Mouse (Mus musculus) stomach, embryonic 14.5 days (tissue): Measurements from ENCODE around the gene Ets1. TPM values are rescaled to one million over a fixed set of nuclear protein-coding genes. Genes with fewer than 3 reads are reported as not detected.

Experiments
- ATAC-seq: fragments of 200-750 bp; cut with Nextera tagmentation; 2 replicates; pipeline ENCODE4 v1.8.0; 2017; ENCODE audit warnings: low read depth, moderate TSS enrichment; ENCODE audit not compliant: insufficient number of reproducible peaks, insufficient read depth, low FRiP score
- H3K27ac ChIP-seq: fragments of 300-500 bp; sonication (generic); 2 replicates; pipeline ENCODE4 v1.5.1; 2014; ENCODE audit warnings: mild to moderate bottlenecking, low read length, moderate library complexity, mixed read lengths
- H3K27me3 ChIP-seq: fragments of 300-500 bp; sonication (generic); 2 replicates; pipeline ENCODE4 v1.6.1; 2014; ENCODE audit warnings: low read length, control low read depth, mixed read lengths; ENCODE audit not compliant: control insufficient read depth, insufficient read depth
- H3K36me3 ChIP-seq: fragments of 300-500 bp; sonication (generic); 2 replicates; pipeline ENCODE4 v1.6.1; 2014; ENCODE audit warnings: mild to moderate bottlenecking, control low read depth, low read length, moderate library complexity, mixed read lengths; ENCODE audit not compliant: control insufficient read depth, insufficient read depth
- H3K4me1 ChIP-seq: fragments of 300-500 bp; sonication (generic); 2 replicates; pipeline ENCODE4 v1.6.1; 2014; ENCODE audit warnings: low read length, control low read depth, mixed read lengths; ENCODE audit not compliant: control insufficient read depth, insufficient read depth
- H3K4me2 ChIP-seq: fragments of 300-500 bp; sonication (generic); replicated peaks from 2 replicates; pipeline ENCODE4 v1.6.1; 2014; ENCODE audit warnings: low read depth, low read length, control low read depth
- H3K4me3 ChIP-seq: fragments of 300-500 bp; sonication (generic); 2 replicates; pipeline ENCODE4 v1.5.1; 2014; ENCODE audit warnings: low read depth, low read length, control low read depth
- H3K9ac ChIP-seq: fragments of 300-500 bp; sonication (generic); replicated peaks from 2 replicates; pipeline ENCODE4 v1.6.1; 2014; ENCODE audit warnings: low read depth, mild to moderate bottlenecking, control low read depth, low read length, moderate library complexity, mixed read lengths
- H3K9me3 ChIP-seq: fragments of 300-500 bp; sonication (generic); 2 replicates; pipeline ENCODE4 v1.6.1; 2016; ENCODE audit warnings: low read depth, low read length, control low read depth; ENCODE audit not compliant: control insufficient read depth
- WGBS: fragments of 180-500 bp; shearing (Covaris S2); extraction: QIAGEN DNeasy Blood & Tissue Kit; methylation state at CpG from one replicate; pipeline ENCODE4 v1.1.7; 2014; 5-methylcytosine and 5-hydroxymethylcytosine counted together
- polyA plus RNA-seq: library from polyadenylated mRNA; unstranded; fragments of >200 nt; fragmentation: Nextera tagmentation; extraction: Ambion mirVana; gene quantifications from 2 replicates; pipeline ENCODE4 v1.2.1, GENCODE M21; 2014

The Ets1 gene
- polyA plus RNA-seq, 1 experiment from 2014 or later, result 40.9 TPM

DNA sequence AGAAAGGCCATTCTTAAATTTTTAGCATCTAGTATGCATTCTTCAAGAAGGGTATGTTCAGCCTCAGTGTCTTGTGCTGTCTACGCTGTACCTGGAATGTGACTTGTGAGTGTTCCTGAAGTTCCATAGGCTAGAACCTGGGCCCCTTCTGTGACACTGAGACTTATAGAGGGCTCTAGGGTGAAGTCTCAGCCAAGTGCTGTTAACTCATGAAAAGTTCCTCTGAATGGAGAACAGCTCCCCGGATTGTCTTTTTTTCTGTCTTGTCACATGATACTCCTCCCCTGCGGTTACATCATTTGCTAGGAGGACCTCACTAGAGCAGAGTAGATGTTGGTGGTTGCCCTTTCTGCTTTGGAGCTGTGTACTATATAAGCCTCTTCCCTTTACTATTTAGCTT, 40.5 kb downstream of the Ets1 start:
- ATAC-seq, result no peak
- H3K9me3 ChIP-seq, result no peaks in the 10 kb centered on the region
- no peak overlapping the region for H3K4me3 ChIP-seq
- H3K9ac ChIP-seq, result no peak overlapping the region
- peak overlapping the region; percentile 30; the same call in 1 of the 2 replicates for H3K4me2 ChIP-seq
- WGBS, result 8% methylated on average over 3 of the region's 3 CpGs
- no peaks in the 10 kb centered on the region for H3K27me3 ChIP-seq
- peaks cover 38% of the 10 kb centered on the region for H3K4me1 ChIP-seq
- peak overlapping the region; percentile 66; the same call in 1 of the 2 replicates for H3K27ac ChIP-seq
- H3K36me3 ChIP-seq, result no peaks in the 10 kb centered on the region

DNA sequence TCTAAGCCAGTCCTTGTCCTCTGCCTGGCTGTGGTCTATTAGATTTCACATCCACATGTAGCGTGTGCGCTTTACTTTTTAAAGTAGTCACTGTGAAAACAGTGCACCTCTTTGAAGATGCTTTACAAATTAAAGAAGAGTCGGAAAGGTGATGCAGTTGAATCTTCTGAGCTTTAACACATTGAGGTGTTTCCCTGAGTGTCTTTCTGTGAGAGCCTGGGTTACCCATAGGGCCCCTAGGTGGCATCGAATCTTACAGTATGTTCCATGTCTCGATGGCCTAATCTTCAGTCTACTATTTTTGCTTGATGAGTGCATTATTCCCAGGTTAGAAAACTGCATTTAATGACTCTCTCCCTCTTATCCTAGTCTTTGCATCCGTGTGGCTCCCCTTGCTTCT, 41.6 kb downstream of the Ets1 start:
- 85% methylated on average over 6 of the region's 6 CpGs for WGBS
- H3K4me3 ChIP-seq, result no peak overlapping the region
- H3K36me3 ChIP-seq, result no peaks in the 10 kb centered on the region
- H3K9ac ChIP-seq, result no peak overlapping the region
- H3K4me1 ChIP-seq, result peaks cover 31% of the 10 kb centered on the region
- no peak overlapping the region for H3K4me2 ChIP-seq
- H3K27me3 ChIP-seq, result no peaks in the 10 kb centered on the region
- ATAC-seq, result no peak
- H3K9me3 ChIP-seq, result no peaks in the 10 kb centered on the region
- no peak overlapping the region for H3K27ac ChIP-seq

DNA sequence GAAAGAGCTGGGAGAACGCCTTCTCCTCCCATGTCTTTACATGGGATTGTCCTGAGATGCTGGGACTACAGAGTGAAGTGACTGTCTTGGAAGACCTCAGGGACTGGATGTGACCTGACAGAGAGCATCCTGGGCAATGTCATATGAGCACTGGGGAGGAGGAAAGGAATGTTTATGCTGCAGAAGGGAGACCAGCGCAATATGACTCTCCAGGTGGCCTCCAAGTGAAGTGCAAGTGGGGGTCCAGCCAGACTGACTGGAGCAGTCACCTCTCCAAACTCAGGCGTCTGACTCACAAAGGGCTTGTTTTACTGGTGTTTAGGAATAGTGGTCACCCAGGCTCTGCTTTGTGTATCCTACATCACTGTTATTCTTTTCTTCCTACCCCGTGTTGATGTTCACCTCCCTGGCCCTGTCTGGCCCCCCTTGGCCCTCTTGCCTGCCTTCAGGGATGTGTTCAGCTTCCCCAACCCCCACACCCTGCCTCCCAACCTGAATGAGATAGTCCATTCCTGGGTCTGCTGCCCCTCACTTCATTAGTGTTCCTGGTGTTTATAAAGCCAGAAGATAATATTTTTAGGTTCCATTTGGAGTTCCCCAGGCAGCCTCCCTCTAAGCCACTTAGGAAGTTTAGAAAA, 42.2 kb downstream of the Ets1 start:
- Histone ChIP-seq H3K9ac (no peak overlapping the region), H3K4me2 (no peak overlapping the region), H3K4me3 (no peak overlapping the region), H3K27me3 (no peaks in the 10 kb centered on the region), H3K27ac (no peak overlapping the region), H3K36me3 (no peaks in the 10 kb centered on the region), H3K4me1 (peaks cover 26% of the 10 kb centered on the region), H3K9me3 (no peaks in the 10 kb centered on the region)
- 37% methylated on average over 4 of the region's 4 CpGs for WGBS
- ATAC-seq, result no peak

DNA sequence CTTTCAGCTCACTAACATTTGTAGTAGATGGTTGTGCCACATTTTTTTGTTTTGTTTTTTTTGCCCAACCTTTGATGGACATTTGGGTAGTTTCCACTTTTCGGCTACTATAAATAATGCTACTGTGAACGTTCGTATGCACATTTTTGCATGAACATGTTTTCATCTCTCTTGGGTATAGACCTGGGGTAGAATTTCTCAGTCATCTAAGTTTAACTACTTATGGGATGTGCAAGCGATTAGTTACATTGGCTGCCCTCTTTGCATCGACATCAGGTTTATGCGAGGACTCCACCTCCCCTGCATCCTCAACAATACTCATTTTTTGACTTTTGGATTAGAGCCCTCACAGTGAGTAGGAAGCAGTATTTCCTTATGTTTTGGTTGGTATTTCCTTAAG, 43.5 kb downstream of the Ets1 start:
- Histone ChIP-seq H3K4me1 (peaks cover 21% of the 10 kb centered on the region), H3K4me2 (no peak overlapping the region), H3K9me3 (no peaks in the 10 kb centered on the region), H3K36me3 (no peaks in the 10 kb centered on the region), H3K27me3 (no peaks in the 10 kb centered on the region), H3K4me3 (no peak overlapping the region), H3K9ac (no peak overlapping the region), H3K27ac (no peak overlapping the region)
- 84% methylated on average over 6 of the region's 6 CpGs for WGBS
- ATAC-seq, result no peak

DNA sequence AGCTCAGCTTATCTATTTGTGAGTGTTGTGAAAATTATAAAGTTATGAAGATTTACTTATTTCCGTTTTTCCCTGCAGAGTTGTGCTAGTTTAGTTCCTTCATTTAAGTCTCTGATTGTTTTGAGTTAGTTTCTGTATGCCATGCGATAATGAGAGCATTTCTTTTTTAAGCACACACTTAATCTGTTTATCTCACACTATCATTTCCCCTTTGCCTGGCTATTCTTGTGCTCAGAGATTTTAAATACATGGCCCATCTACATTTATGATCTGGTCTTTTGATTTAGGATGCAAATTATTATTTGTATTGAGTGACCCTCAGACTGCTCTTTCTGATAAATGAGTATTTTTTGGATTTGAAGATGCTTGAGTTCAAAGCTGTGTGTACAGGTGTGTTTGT, 44.2 kb downstream of the Ets1 start:
- no peak overlapping the region for H3K9ac ChIP-seq
- no peaks in the 10 kb centered on the region for H3K27me3 ChIP-seq
- WGBS, result 74% methylated on average over 2 of the region's 2 CpGs
- no peak overlapping the region for H3K4me2 ChIP-seq
- H3K27ac ChIP-seq, result no peak overlapping the region
- H3K36me3 ChIP-seq, result no peaks in the 10 kb centered on the region
- ATAC-seq, result no peak
- no peaks in the 10 kb centered on the region for H3K9me3 ChIP-seq
- no peak overlapping the region for H3K4me3 ChIP-seq
- H3K4me1 ChIP-seq, result peaks cover 19% of the 10 kb centered on the region

DNA sequence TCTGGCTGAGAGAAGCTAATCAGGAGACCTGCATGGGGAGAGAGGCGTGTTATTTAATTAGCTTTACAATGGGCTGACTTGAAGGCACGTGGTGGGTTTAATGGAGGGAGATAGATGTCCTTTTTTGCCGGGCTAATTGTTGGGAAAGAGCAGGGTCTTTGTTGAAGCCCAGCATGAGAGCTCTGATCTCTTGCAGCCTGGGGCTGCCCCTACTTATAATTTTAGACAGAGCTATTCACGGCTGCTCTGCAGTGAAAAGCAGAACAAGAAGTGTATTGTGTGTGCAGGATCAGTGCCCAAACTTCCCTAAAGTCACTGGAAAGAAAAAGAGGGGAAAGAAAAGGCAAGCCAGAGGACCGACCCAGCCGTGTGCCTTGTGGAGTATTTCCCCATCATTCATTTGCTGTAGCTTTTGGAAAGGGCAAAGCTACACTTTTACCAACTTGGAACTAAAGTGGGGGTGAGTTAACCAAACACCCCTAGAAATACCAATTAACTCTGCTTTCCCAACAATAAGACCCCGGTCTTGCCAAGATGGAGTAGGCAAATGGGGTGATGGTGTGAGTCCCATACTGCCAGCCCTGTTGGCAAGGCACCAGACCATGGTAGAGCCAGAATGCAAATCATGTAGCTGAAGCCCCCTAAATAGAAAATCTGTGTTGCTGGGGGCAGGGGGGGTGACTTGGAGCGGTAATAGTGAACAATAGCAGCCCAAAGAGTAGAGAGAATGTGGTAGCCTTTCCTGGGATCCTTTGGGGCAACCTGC, 50.0 kb downstream of the Ets1 start:
- ATAC-seq, result no peak
- Histone ChIP-seq H3K4me2 (no peak overlapping the region), H3K27ac (no peak overlapping the region), H3K27me3 (no peaks in the 10 kb centered on the region), H3K9ac (no peak overlapping the region), H3K4me3 (no peak overlapping the region), H3K4me1 (no peaks in the 10 kb centered on the region), H3K36me3 (no peaks in the 10 kb centered on the region), H3K9me3 (no peaks in the 10 kb centered on the region)
- 47% methylated on average over 8 of the region's 8 CpGs for WGBS

DNA sequence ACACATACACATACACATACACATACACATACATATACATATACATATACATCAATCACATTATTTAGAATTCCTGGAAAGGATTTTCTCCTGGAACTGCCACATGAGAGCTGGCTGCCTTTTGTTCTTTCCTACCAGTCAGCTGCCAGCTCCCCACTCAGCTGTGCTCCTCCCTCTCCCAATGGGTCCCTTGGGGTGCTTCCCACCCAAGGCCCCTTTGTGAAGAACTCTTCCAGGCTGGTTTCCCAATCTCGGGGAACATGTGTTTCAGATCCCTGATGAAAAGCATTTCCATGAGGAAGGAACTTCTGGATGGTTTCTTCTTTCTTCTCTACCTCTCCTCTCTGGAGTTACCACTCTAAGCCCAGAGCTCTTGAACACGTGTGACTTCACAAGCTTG, 52.3 kb downstream of the Ets1 start:
- H3K9ac ChIP-seq, result no peak overlapping the region
- H3K36me3 ChIP-seq, result no peaks in the 10 kb centered on the region
- H3K4me2 ChIP-seq, result no peak overlapping the region
- no peak for ATAC-seq
- 73% methylated on average over 2 of the region's 2 CpGs for WGBS
- no peaks in the 10 kb centered on the region for H3K27me3 ChIP-seq
- no peak overlapping the region for H3K4me3 ChIP-seq
- no peaks in the 10 kb centered on the region for H3K4me1 ChIP-seq
- no peak overlapping the region for H3K27ac ChIP-seq
- H3K9me3 ChIP-seq, result no peaks in the 10 kb centered on the region

DNA sequence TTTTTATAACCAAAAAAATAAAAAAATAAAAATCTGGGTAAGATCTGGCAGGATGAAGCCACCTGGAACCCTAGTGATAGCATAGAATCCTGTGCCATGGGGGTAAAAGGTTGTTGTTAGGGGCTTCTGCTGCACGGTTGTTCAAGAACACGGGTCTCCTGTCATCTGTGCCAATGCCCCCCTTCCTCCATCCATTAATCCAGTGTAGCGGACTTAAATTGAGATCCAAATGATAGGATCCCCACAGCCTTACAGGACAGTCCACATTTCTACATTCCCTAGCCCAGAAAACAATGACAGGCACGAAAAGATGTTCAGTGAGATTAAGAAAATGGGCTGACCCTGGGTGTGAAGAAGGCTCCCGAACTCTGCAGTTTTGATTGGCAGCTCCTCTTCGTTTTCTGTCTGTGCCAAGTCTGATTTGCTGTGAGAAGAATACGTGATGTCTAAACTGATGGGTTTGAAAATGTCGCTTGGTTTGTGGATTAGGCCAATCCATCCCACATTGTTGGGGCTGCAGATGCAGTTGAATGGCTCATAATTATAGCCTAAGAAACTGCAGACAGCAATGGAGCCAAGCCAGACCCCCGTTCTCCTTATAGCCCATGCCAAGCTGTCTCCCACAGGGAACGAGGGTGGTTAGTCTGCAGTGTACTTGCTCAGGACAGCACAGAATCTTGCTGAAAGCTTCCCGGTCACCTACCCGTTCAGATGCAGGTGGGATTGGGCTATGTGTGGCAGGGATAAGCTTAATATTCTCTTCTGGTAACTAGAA, 55.3 kb downstream of the Ets1 start:
- Histone ChIP-seq H3K4me2 (no peak overlapping the region), H3K36me3 (no peaks in the 10 kb centered on the region), H3K9ac (no peak overlapping the region), H3K9me3 (no peaks in the 10 kb centered on the region), H3K27me3 (no peaks in the 10 kb centered on the region), H3K27ac (no peak overlapping the region), H3K4me1 (peaks cover 4% of the 10 kb centered on the region; the same call in 1 of the 2 replicates), H3K4me3 (no peak overlapping the region)
- WGBS, result 80% methylated on average over 12 of the region's 12 CpGs
- no peak for ATAC-seq
